Mouse (Mus musculus): ENCODE results near the gene Endov.
A peak's percentile ranks its signal among the peaks of the same experiment; 100 is the strongest.

Endov gene

GRCm38 (mm10) chr11:119490861-119491689, at the start of gene Endov:
TSS of gene Endov (plus strand) at chr11:119491347.
- peak; percentile 99 for DNase-seq

- no peak for DNase-seq
Observed at GRCm38 (mm10) chr11:119442199-119442598, 48.9 kb upstream of the Endov start.

- DNase-seq, result no peak
Observed at GRCm38 (mm10) chr11:119443442-119443841, 47.7 kb upstream of the Endov start.

- no peak for DNase-seq
Observed at GRCm38 (mm10) chr11:119456097-119456496, 35.0 kb upstream of the Endov start.

- DNase-seq, result no peak
Observed at GRCm38 (mm10) chr11:119477876-119478275, 13.3 kb upstream of the Endov start.

GRCm38 (mm10) chr11:119491690-119492087, 542 bp downstream of the Endov start:
- DNase-seq, result no peak

- DNase-seq, result no peak
Observed at GRCm38 (mm10) chr11:119492830-119493229, 1.7 kb downstream of the Endov start.

GRCm38 (mm10) chr11:119493516-119493915, 2.4 kb downstream of the Endov start:
- no peak for DNase-seq

- DNase-seq, result no peak
Observed at GRCm38 (mm10) chr11:119496147-119496546, 5.0 kb downstream of the Endov start.

- no peak for DNase-seq
Observed at GRCm38 (mm10) chr11:119497451-119497850, 6.3 kb downstream of the Endov start.

GRCm38 (mm10) chr11:119499297-119499696, 8.2 kb downstream of the Endov start:
- no peak for DNase-seq

GRCm38 (mm10) chr11:119500011-119500410, 8.9 kb downstream of the Endov start:
- no peak for DNase-seq

- DNase-seq, result peak; percentile 72
Observed at GRCm38 (mm10) chr11:119503675-119504074, 12.5 kb downstream of the Endov start.

GRCm38 (mm10) chr11:119506386-119506785, 15.2 kb downstream of the Endov start:
- no peak for DNase-seq

GRCm38 (mm10) chr11:119507772-119508171, 16.6 kb downstream of the Endov start:
- DNase-seq, result no peak

GRCm38 (mm10) chr11:119509165-119509776, 18.1 kb downstream of the Endov start:
- no peak for DNase-seq

- DNase-seq, result no peak
Observed at GRCm38 (mm10) chr11:119513038-119513659, 22.0 kb downstream of the Endov start.

- no peak for DNase-seq
Observed at GRCm38 (mm10) chr11:119514108-119514860, 23.1 kb downstream of the Endov start.

GRCm38 (mm10) chr11:119514967-119515636, 24.0 kb downstream of the Endov start:
- no peak for DNase-seq

GRCm38 (mm10) chr11:119515823-119516676, 24.9 kb downstream of the Endov start:
- DNase-seq, result no peak

- DNase-seq, result no peak
Observed at GRCm38 (mm10) chr11:119516677-119517361, 25.7 kb downstream of the Endov start.
